Mouse (Mus musculus) layer of hippocampus, postnatal 36 days (tissue): ENCODE measurements around the gene Faiml. TPM values are rescaled to one million over a fixed set of nuclear protein-coding genes. Genes with fewer than 3 reads are reported as not detected.

ENCODE experiments used
- total RNA-seq, 2 experiments: library from RNA; stranded (reverse); gene quantifications; 2 replicates each; pipeline ENCODE4 v1.2.3; 2021

Gene Faiml
- total RNA-seq, 2 experiments from 2014 or later, result not detected

Other genes starting within 250 kb of the Faiml start
- not detected for gene Gm1123, start 201.5 kb downstream of the Faiml start, total RNA-seq
- gene Pik3cb, start 96.6 kb downstream of the Faiml start, total RNA-seq, result 10 to 100 TPM; 27.8 to 29.2 TPM
- 10 to 100 TPM; 25.8 to 27.5 TPM for gene Cep70, start 6.1 kb upstream of the Faiml start, total RNA-seq
- gene Esyt3, start 121.3 kb upstream of the Faiml start, total RNA-seq, result 1 to 10 TPM; 1.8 to 2.7 TPM
- 100 to 1,000 TPM; 132 to 154 TPM for gene Mras, start 200.1 kb upstream of the Faiml start, total RNA-seq
- gene Nme9, start 214.2 kb upstream of the Faiml start, total RNA-seq, result under 1 TPM in 1 of 2 experiments, not detected in 1; 0.42 TPM